Mouse (Mus musculus): ENCODE results near the gene Serpinb1a.

- TF ChIP-seq CTCF (IDR thresholded peaks at IDR 0.05; ENCODE audit: low read depth, low read length) (no peak), TAL1 (conservative IDR thresholded peaks at IDR 0.05; ENCODE audit: low read depth, low read length) (no peak), GATA1 (IDR thresholded peaks at IDR 0.05; ENCODE audit: borderline replicate concordance, low read length) (no peak), POLR2AphosphoS5 (IDR thresholded peaks at IDR 0.05; ENCODE audit: insufficient replicate concordance, low read depth, low read length) (no peak), GATA2 (IDR thresholded peaks at IDR 0.05; ENCODE audit: borderline replicate concordance, low read depth, low read length) (no peak)
These were observed 43.4 kb downstream of the Serpinb1a start for GRCm38 (mm10) chr13:32807624-32808023.
